Mouse (Mus musculus) hindbrain, embryonic 13.5 days (tissue): ENCODE data around the gene Hsd11b2. TPM values are rescaled to one million over a fixed set of nuclear protein-coding genes. Genes with fewer than 3 reads are reported as not detected.

ENCODE experiments used
- ATAC-seq: fragments of 200-750 bp; cut with Nextera tagmentation; 2 replicates; pipeline ENCODE4 v1.8.0; 2017; ENCODE audit warnings: moderate TSS enrichment; ENCODE audit not compliant: low FRiP score
- H3K27ac ChIP-seq: fragments of 300-500 bp; sonication (generic); 2 replicates; pipeline ENCODE4 v1.5.1; 2015; ENCODE audit warnings: inconsistent platforms, mild to moderate bottlenecking, moderate library complexity
- H3K27me3 ChIP-seq: fragments of 300-500 bp; sonication (generic); 2 replicates; pipeline ENCODE4 v1.6.1; 2015; ENCODE audit warnings: mild to moderate bottlenecking, inconsistent platforms
- H3K36me3 ChIP-seq: fragments of 300-500 bp; sonication (generic); 2 replicates; pipeline ENCODE4 v1.6.1; 2015; ENCODE audit warnings: mild to moderate bottlenecking, inconsistent platforms
- H3K4me1 ChIP-seq: fragments of 300-500 bp; sonication (generic); replicated peaks from 2 replicates; pipeline ENCODE4 v1.6.1; 2015; ENCODE audit warnings: inconsistent platforms
- H3K4me2 ChIP-seq: fragments of 300-500 bp; sonication (generic); 2 replicates; pipeline ENCODE4 v1.6.1; 2015; ENCODE audit warnings: inconsistent platforms, mild to moderate bottlenecking, moderate library complexity
- H3K4me3 ChIP-seq: fragments of 300-500 bp; sonication (generic); 2 replicates; pipeline ENCODE4 v1.5.1; 2015; ENCODE audit warnings: mild to moderate bottlenecking, inconsistent platforms
- H3K9ac ChIP-seq: fragments of 300-500 bp; sonication (generic); 2 replicates; pipeline ENCODE4 v1.6.1; 2015; ENCODE audit warnings: mild to moderate bottlenecking, inconsistent platforms
- H3K9me3 ChIP-seq: fragments of 300-500 bp; sonication (generic); 2 replicates; pipeline ENCODE4 v1.6.1; 2016; ENCODE audit warnings: inconsistent platforms
- WGBS: fragments of 180-500 bp; shearing (Covaris S2); methylation state at CpG from one replicate; pipeline ENCODE4 v1.1.7; 2015; 5-methylcytosine and 5-hydroxymethylcytosine counted together
- polyA plus RNA-seq: library from polyadenylated mRNA; unstranded; fragments of >200 nt; fragmentation: Nextera tagmentation; extraction: Ambion mirVana; gene quantifications from 2 replicates; pipeline ENCODE4 v1.2.1, GENCODE M21; 2015

Hsd11b2 gene
- polyA plus RNA-seq, 1 experiment from 2014 or later: 11.0 TPM

- no peak overlapping the region for H3K4me3 ChIP-seq
- no peak overlapping the region for H3K9ac ChIP-seq
- H3K4me2 ChIP-seq: no peak overlapping the region
- WGBS: 82% methylated on average over 5 of the region's 5 CpGs
- no peaks in the 10 kb centered on the region for H3K9me3 ChIP-seq
- no peaks in the 10 kb centered on the region for H3K36me3 ChIP-seq
- no peak for ATAC-seq
- H3K27me3 ChIP-seq: peaks cover 20% of the 10 kb centered on the region
- H3K27ac ChIP-seq: no peak overlapping the region
- peaks cover 34% of the 10 kb centered on the region for H3K4me1 ChIP-seq
Observed at GRCm38 (mm10) chr8:105514656-105515055, 3.9 kb upstream of the Hsd11b2 start.

- H3K4me1 ChIP-seq: peaks cover 46% of the 10 kb centered on the region
- no peak overlapping the region for H3K27ac ChIP-seq
- WGBS: 9% methylated on average over 12 of the region's 12 CpGs
- ATAC-seq: peak; percentile 62
- peak overlapping the region; percentile 44 for H3K4me2 ChIP-seq
- peaks cover 20% of the 10 kb centered on the region for H3K27me3 ChIP-seq
- peaks cover under 1% of the 10 kb centered on the region; the same call in 1 of the 2 replicates for H3K36me3 ChIP-seq
- 0 out of 2 replicates have a peak overlapping the region, but pooled peaks have one; percentile 29 for H3K9ac ChIP-seq
- peak overlapping the region; percentile 15; the same call in 1 of the 2 replicates for H3K4me3 ChIP-seq
- no peaks in the 10 kb centered on the region for H3K9me3 ChIP-seq
Observed at GRCm38 (mm10) chr8:105516018-105516645, 2.4 kb upstream of the Hsd11b2 start.

GRCm38 (mm10) chr8:105517346-105517745 is 1.2 kb upstream of the Hsd11b2 start:
- no peaks in the 10 kb centered on the region for H3K9me3 ChIP-seq
- no peak overlapping the region for H3K4me3 ChIP-seq
- WGBS: 47% methylated on average over 8 of the region's 8 CpGs
- no peak overlapping the region for H3K27ac ChIP-seq
- H3K27me3 ChIP-seq: peaks cover 20% of the 10 kb centered on the region
- peaks cover 10% of the 10 kb centered on the region for H3K36me3 ChIP-seq
- no peak overlapping the region for H3K9ac ChIP-seq
- ATAC-seq: no peak
- peaks cover 51% of the 10 kb centered on the region for H3K4me1 ChIP-seq
- 0 out of 2 replicates have a peak overlapping the region, but pooled peaks have one; percentile 17 for H3K4me2 ChIP-seq

GRCm38 (mm10) chr8:105519591-105519990 is 1.0 kb downstream of the Hsd11b2 start:
- Histone ChIP-seq H3K27me3 (peaks cover 20% of the 10 kb centered on the region), H3K4me3 (peak overlapping the region; percentile 56), H3K36me3 (peaks cover 32% of the 10 kb centered on the region), H3K9ac (peak overlapping the region; percentile 82), H3K9me3 (no peaks in the 10 kb centered on the region), H3K27ac (peak overlapping the region; percentile 58; the same call in 1 of the 2 replicates), H3K4me2 (peak overlapping the region; percentile 94), H3K4me1 (peaks cover 55% of the 10 kb centered on the region)
- no peak for ATAC-seq
- 10% methylated on average over 2 of the region's 2 CpGs for WGBS

GRCm38 (mm10) chr8:105520521-105520920 is 2.0 kb downstream of the Hsd11b2 start:
- Histone ChIP-seq H3K4me3 (no peak overlapping the region), H3K4me1 (peaks cover 55% of the 10 kb centered on the region), H3K9me3 (no peaks in the 10 kb centered on the region), H3K9ac (0 out of 2 replicates have a peak overlapping the region, but pooled peaks have one; percentile 24), H3K4me2 (peak overlapping the region; percentile 15; the same call in 1 of the 2 replicates), H3K36me3 (peaks cover 42% of the 10 kb centered on the region), H3K27me3 (peaks cover 12% of the 10 kb centered on the region), H3K27ac (peak overlapping the region; percentile 31)
- ATAC-seq: no peak
- 28% methylated on average over 5 of the region's 5 CpGs for WGBS

- H3K9ac ChIP-seq: peak overlapping the region; percentile 24; the same call in 1 of the 2 replicates
- WGBS: 0% methylated on average over 3 of the region's 3 CpGs
- no peak overlapping the region for H3K4me3 ChIP-seq
- no peaks in the 10 kb centered on the region for H3K9me3 ChIP-seq
- 0 out of 2 replicates have a peak overlapping the region, but pooled peaks have one; percentile 15 for H3K4me2 ChIP-seq
- H3K27me3 ChIP-seq: peaks cover 12% of the 10 kb centered on the region
- H3K36me3 ChIP-seq: peaks cover 45% of the 10 kb centered on the region
- no peak for ATAC-seq
- H3K27ac ChIP-seq: peak overlapping the region; percentile 31
- peaks cover 54% of the 10 kb centered on the region for H3K4me1 ChIP-seq
Observed at GRCm38 (mm10) chr8:105521061-105521460, 2.5 kb downstream of the Hsd11b2 start.

GRCm38 (mm10) chr8:105521995-105522769 is 3.6 kb downstream of the Hsd11b2 start:
- Histone ChIP-seq H3K9me3 (no peaks in the 10 kb centered on the region), H3K27ac (0 out of 2 replicates have a peak overlapping the region, but pooled peaks have one; percentile 35), H3K9ac (no peak overlapping the region), H3K27me3 (peaks cover 10% of the 10 kb centered on the region), H3K4me2 (no peak overlapping the region), H3K4me3 (no peak overlapping the region), H3K4me1 (peaks cover 49% of the 10 kb centered on the region), H3K36me3 (peaks cover 49% of the 10 kb centered on the region)
- ATAC-seq: no peak
- WGBS: 86% methylated on average over 21 of the region's 21 CpGs

- WGBS: 78% methylated on average over 9 of the region's 9 CpGs
- ATAC-seq: no peak
- peaks cover 42% of the 10 kb centered on the region for H3K4me1 ChIP-seq
- H3K36me3 ChIP-seq: peaks cover 56% of the 10 kb centered on the region
- no peaks in the 10 kb centered on the region for H3K9me3 ChIP-seq
- 0 out of 2 replicates have a peak overlapping the region, but pooled peaks have one; percentile 35 for H3K27ac ChIP-seq
- H3K27me3 ChIP-seq: peaks cover 3% of the 10 kb centered on the region; the same call in 1 of the 2 replicates
- H3K4me3 ChIP-seq: no peak overlapping the region
- no peak overlapping the region for H3K4me2 ChIP-seq
- no peak overlapping the region for H3K9ac ChIP-seq
Observed at GRCm38 (mm10) chr8:105522890-105523289, 4.3 kb downstream of the Hsd11b2 start.

- peak; percentile 29; the same call in 1 of the 2 replicates for ATAC-seq
- WGBS: 84% methylated on average over 2 of the region's 2 CpGs
Observed at GRCm38 (mm10) chr8:105527110-105527509, 8.6 kb downstream of the Hsd11b2 start.

GRCm38 (mm10) chr8:105528206-105528605 is 9.7 kb downstream of the Hsd11b2 start:
- Histone ChIP-seq H3K27me3 (no peaks in the 10 kb centered on the region), H3K9ac (no peak overlapping the region), H3K27ac (no peak overlapping the region), H3K9me3 (no peaks in the 10 kb centered on the region), H3K36me3 (peaks cover 74% of the 10 kb centered on the region), H3K4me3 (no peak overlapping the region), H3K4me1 (peaks cover 6% of the 10 kb centered on the region), H3K4me2 (no peak overlapping the region)
- WGBS: 100% methylated on average over 1 of the region's 1 CpGs
- ATAC-seq: no peak

More at GRCm38 (mm10) chr8:105527110-105527509, 8.6 kb downstream of the Hsd11b2 start:
- no peak overlapping the region for H3K27ac ChIP-seq
- no peaks in the 10 kb centered on the region for H3K27me3 ChIP-seq
- H3K9me3 ChIP-seq: no peaks in the 10 kb centered on the region
- peaks cover 4% of the 10 kb centered on the region for H3K4me1 ChIP-seq
- no peak overlapping the region for H3K4me2 ChIP-seq
- no peak overlapping the region for H3K4me3 ChIP-seq
- no peak overlapping the region for H3K9ac ChIP-seq
- H3K36me3 ChIP-seq: peaks cover 81% of the 10 kb centered on the region

- no peak overlapping the region for H3K4me2 ChIP-seq
- no peaks in the 10 kb centered on the region for H3K27me3 ChIP-seq
- 83% methylated on average over 3 of the region's 3 CpGs for WGBS
- no peak overlapping the region for H3K27ac ChIP-seq
- no peak overlapping the region for H3K9ac ChIP-seq
- peaks cover 64% of the 10 kb centered on the region for H3K36me3 ChIP-seq
- ATAC-seq: no peak
- no peak overlapping the region for H3K4me3 ChIP-seq
- no peaks in the 10 kb centered on the region for H3K9me3 ChIP-seq
- peaks cover 12% of the 10 kb centered on the region for H3K4me1 ChIP-seq
Observed at GRCm38 (mm10) chr8:105529271-105529670, 10.7 kb downstream of the Hsd11b2 start.

- WGBS: 67% methylated on average over 2 of the region's 2 CpGs
- no peak overlapping the region for H3K4me2 ChIP-seq
- no peak for ATAC-seq
Observed at GRCm38 (mm10) chr8:105531774-105532173, 13.2 kb downstream of the Hsd11b2 start.

More at GRCm38 (mm10) chr8:105531774-105532173, 13.2 kb downstream of the Hsd11b2 start:
- no peak overlapping the region for H3K27ac ChIP-seq
- H3K9me3 ChIP-seq: no peaks in the 10 kb centered on the region
- no peak overlapping the region for H3K9ac ChIP-seq
- peaks cover 11% of the 10 kb centered on the region for H3K4me1 ChIP-seq
- H3K36me3 ChIP-seq: peaks cover 70% of the 10 kb centered on the region
- H3K4me3 ChIP-seq: no peak overlapping the region
- no peaks in the 10 kb centered on the region for H3K27me3 ChIP-seq
